Mouse (Mus musculus) forebrain, postnatal 0 days (tissue): ENCODE measurements around the gene Frg2f1. TPM values are rescaled to one million over a fixed set of nuclear protein-coding genes. Genes with fewer than 3 reads are reported as not detected.
A peak's percentile ranks its signal among the peaks of the same experiment; 100 is the strongest.

Experiments used
- ATAC-seq: fragments of 200-750 bp; cut with Nextera tagmentation; 2 replicates; pipeline ENCODE4 v1.8.0; 2017; ENCODE audit warnings: mild to moderate bottlenecking, moderate library complexity
- DNase-seq: peaks from one replicate; pipeline ENCODE4 v3.0.0-alpha.2; 2015
- H3K27ac ChIP-seq: fragments of 300-500 bp; sonication (generic); 2 replicates; pipeline ENCODE4 v1.5.1; 2014; ENCODE audit warnings: low read depth, mild to moderate bottlenecking, antibody characterized with exemption, low read length, moderate library complexity, mixed read lengths
- H3K27me3 ChIP-seq: fragments of 300-500 bp; sonication (generic); 2 replicates; pipeline ENCODE4 v1.6.1; 2014; ENCODE audit warnings: mild to moderate bottlenecking, low read length, mixed read lengths; ENCODE audit not compliant: insufficient read depth
- H3K36me3 ChIP-seq: fragments of 300-500 bp; sonication (generic); 2 replicates; pipeline ENCODE4 v1.6.1; 2014; ENCODE audit warnings: mild to moderate bottlenecking, moderate library complexity; ENCODE audit not compliant: insufficient read depth
- H3K4me1 ChIP-seq: fragments of 300-500 bp; sonication (generic); 2 replicates; pipeline ENCODE4 v1.6.1; 2014; ENCODE audit warnings: antibody characterized with exemption; ENCODE audit not compliant: insufficient read depth
- H3K4me2 ChIP-seq: fragments of 300-500 bp; sonication (generic); 2 replicates; pipeline ENCODE4 v1.6.1; 2014; ENCODE audit warnings: low read depth, mild to moderate bottlenecking, moderate library complexity
- H3K4me3 ChIP-seq: fragments of 300-500 bp; sonication (generic); 2 replicates; pipeline ENCODE4 v1.5.1; 2014; ENCODE audit warnings: low read depth, low read length, mixed read lengths
- H3K9ac ChIP-seq: fragments of 300-500 bp; sonication (generic); 2 replicates; pipeline ENCODE4 v1.6.1; 2014; ENCODE audit warnings: mild to moderate bottlenecking
- H3K9me3 ChIP-seq: fragments of 300-500 bp; sonication (generic); 2 replicates; pipeline ENCODE4 v1.6.1; 2016; ENCODE audit warnings: low read length
- CTCF ChIP-seq: sonication (generic); IDR thresholded peaks from 2 replicates; pipeline ENCODE4 v1.5.1; 2016; ENCODE audit warnings: antibody characterized with exemption, control low read depth, low read depth
- WGBS: fragments of 180-500 bp; shearing (Covaris S2); extraction: QIAGEN DNeasy Blood & Tissue Kit; methylation state at CpG from one replicate; pipeline ENCODE4 v1.1.7; 2014; 5-methylcytosine and 5-hydroxymethylcytosine counted together
- polyA plus RNA-seq: library from polyadenylated mRNA; unstranded; fragments of >200 nt; fragmentation: Nextera tagmentation; extraction: Ambion mirVana; gene quantifications from 2 replicates; pipeline ENCODE4 v1.2.1, GENCODE M21; 2015
- total RNA-seq: library from RNA; depleted of rRNA; stranded (reverse); fragments of >200 nt; gene quantifications from 2 replicates; pipeline ENCODE4 v1.2.3, GENCODE M21; 2014

Gene Frg2f1
- total and polyA plus RNA-seq, 2 experiments from 2014 or later, result 11.3 to 36.5 TPM

DNA sequence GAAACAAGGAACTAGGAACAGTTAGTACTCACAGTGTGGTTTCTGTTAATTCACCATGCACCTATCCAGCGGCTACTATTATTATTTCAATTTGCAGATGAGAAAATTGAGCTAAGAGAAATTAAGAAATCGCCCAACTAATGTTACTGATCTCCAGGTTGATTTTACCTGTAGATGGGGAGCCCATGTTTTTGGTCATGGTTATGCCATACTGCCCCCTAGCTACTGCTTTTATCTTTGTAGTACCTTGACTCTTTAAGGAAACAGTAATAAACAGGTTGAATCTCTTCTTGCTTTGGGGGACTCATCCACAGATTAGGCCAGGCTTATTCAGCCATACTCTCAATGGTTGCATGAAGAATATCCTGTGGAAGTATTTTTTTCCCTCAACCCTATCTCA, 7.5 kb downstream of the Frg2f1 start:
- peak; percentile 47 for TF ChIP-seq CTCF
- 74% methylated on average over 2 of the region's 2 CpGs for WGBS
- DNase-seq, result peak; percentile 14
- Histone ChIP-seq H3K27me3 (no peaks in the 10 kb centered on the region), H3K27ac (no peak overlapping the region), H3K4me3 (no peak overlapping the region), H3K36me3 (no peaks in the 10 kb centered on the region), H3K9ac (no peak overlapping the region), H3K4me1 (no peaks in the 10 kb centered on the region), H3K9me3 (no peaks in the 10 kb centered on the region), H3K4me2 (no peak overlapping the region)
- ATAC-seq, result no peak

- Histone ChIP-seq H3K36me3 (no peaks in the 10 kb centered on the region), H3K4me1 (0 out of 2 replicates have a peak, but pooled peaks cover 6% of the 10 kb centered on the region), H3K4me3 (no peak overlapping the region), H3K27me3 (no peaks in the 10 kb centered on the region), H3K4me2 (no peak overlapping the region), H3K9me3 (no peaks in the 10 kb centered on the region), H3K27ac (no peak overlapping the region), H3K9ac (no peak overlapping the region)
- TF ChIP-seq CTCF, result no peak
- ATAC-seq, result no peak
- no peak for DNase-seq
Observed at GRCm38 (mm10) chr4:119526329-119526845, 12.9 kb downstream of the Frg2f1 start.

DNA sequence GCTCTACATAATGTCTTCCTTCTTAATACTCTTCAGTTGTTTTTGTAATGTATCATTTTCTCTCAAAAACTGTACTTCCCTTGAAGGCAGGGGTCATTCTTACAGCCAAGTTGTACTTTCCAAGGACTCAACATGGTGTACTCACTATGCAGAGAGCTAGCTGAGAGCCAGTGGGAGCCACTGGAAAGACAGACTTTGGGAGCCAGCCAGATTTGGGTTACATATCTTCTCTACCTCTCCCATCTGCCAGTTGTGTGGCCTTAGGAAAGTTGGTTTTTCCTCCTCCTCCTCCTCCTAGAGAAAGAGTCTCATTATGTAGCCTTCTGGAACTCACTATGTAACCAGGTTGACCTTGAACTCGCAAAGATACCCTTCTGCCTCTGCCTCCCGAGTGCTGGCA, 14.9 kb downstream of the Frg2f1 start:
- Histone ChIP-seq H3K36me3 (no peaks in the 10 kb centered on the region), H3K4me2 (no peak overlapping the region), H3K4me3 (no peak overlapping the region), H3K27me3 (no peaks in the 10 kb centered on the region), H3K27ac (peak overlapping the region; percentile 81), H3K4me1 (0 out of 2 replicates have a peak, but pooled peaks cover 6% of the 10 kb centered on the region), H3K9ac (no peak overlapping the region), H3K9me3 (no peaks in the 10 kb centered on the region)
- ATAC-seq, result no peak
- TF ChIP-seq CTCF, result no peak
- 86% methylated on average over 2 of the region's 2 CpGs for WGBS
- no peak for DNase-seq

DNA sequence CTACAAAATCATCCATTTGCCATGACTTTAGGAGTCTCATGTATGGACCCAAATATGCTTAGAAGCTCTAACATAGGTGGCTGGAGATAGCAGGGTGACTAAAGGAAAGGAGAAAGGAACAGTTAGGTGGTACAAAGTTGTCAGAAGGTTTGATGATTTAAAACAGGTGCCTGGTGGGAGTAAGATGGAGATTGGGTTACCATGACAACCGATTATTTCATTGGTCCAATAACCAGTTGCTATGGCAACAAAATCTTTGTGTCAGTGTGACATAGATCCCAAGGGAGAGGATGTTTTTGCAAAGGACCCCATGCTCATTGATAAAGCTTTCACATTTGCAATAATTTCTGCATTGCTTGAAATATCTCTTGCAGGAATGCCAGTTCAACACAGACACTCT, 15.3 kb downstream of the Frg2f1 start:
- Histone ChIP-seq H3K4me3 (no peak overlapping the region), H3K4me1 (0 out of 2 replicates have a peak, but pooled peaks cover 6% of the 10 kb centered on the region), H3K27ac (peak overlapping the region; percentile 81), H3K4me2 (no peak overlapping the region), H3K9ac (no peak overlapping the region), H3K27me3 (no peaks in the 10 kb centered on the region), H3K36me3 (no peaks in the 10 kb centered on the region), H3K9me3 (no peaks in the 10 kb centered on the region)
- peak; percentile 85 for ATAC-seq
- no peak for TF ChIP-seq CTCF
- WGBS, result 84% methylated on average over 1 of the region's 1 CpGs
- peak; percentile 76 for DNase-seq

DNA sequence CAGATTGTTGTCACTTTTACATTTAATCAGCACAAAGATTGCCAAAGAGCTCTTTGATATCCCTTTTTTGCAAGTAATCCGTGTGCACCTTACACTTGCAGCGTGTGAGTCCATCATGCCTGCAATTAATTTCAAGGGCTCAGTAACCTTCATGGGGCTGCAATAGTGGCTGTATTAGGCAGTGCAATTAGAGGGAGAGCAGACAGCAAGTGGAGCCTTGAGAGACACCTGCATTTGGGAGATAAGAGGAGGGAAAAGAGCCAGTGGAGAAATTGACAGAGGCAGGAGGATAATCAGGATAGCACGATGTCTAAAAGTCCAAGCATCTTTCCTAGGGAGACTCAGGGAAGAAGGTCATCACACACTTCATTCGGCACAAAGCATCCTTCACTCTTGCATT, 15.8 kb downstream of the Frg2f1 start:
- H3K4me3 ChIP-seq, result no peak overlapping the region
- DNase-seq, result peak; percentile 7
- no peak for TF ChIP-seq CTCF
- WGBS, result 64% methylated on average over 4 of the region's 4 CpGs
- ATAC-seq, result peak; percentile 50; the same call in 1 of the 2 replicates
- H3K27me3 ChIP-seq, result no peaks in the 10 kb centered on the region
- H3K9ac ChIP-seq, result no peak overlapping the region
- no peaks in the 10 kb centered on the region for H3K36me3 ChIP-seq
- H3K9me3 ChIP-seq, result no peaks in the 10 kb centered on the region
- H3K27ac ChIP-seq, result peak overlapping the region; percentile 81
- H3K4me1 ChIP-seq, result 0 out of 2 replicates have a peak, but pooled peaks cover 6% of the 10 kb centered on the region
- no peak overlapping the region for H3K4me2 ChIP-seq

GRCm38 (mm10) chr4:119512731-119513141, 26.6 kb downstream of the Frg2f1 start:
- no peaks in the 10 kb centered on the region for H3K36me3 ChIP-seq
- TF ChIP-seq CTCF, result no peak
- no peak overlapping the region for H3K27ac ChIP-seq
- H3K4me1 ChIP-seq, result no peaks in the 10 kb centered on the region
- no peak for ATAC-seq
- no peak overlapping the region for H3K4me2 ChIP-seq
- no peak overlapping the region for H3K9ac ChIP-seq
- no peaks in the 10 kb centered on the region for H3K27me3 ChIP-seq
- 68% methylated on average over 3 of the region's 3 CpGs for WGBS
- no peak for DNase-seq
- no peak overlapping the region for H3K4me3 ChIP-seq
- no peaks in the 10 kb centered on the region for H3K9me3 ChIP-seq

DNA sequence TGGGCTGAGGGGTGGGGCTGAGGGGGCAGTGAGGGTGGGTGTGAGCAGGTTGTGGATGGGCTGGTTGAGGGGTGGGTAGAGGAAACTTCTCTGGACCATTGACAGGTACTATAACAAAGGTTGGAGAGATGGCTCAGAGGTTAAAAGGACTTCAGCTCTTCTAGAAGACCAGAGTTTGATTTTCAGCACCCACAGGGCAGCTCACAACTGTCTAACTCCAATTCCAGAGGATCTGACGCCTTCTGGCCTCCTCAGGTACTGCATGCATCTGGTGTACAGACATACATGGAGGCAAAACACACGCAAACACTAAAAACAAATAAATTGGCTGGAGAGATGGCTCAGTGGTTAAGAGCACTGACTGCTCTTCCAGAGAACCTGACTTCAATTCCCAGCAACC, 27.7 kb downstream of the Frg2f1 start:
- WGBS, result 71% methylated on average over 2 of the region's 2 CpGs
- H3K27ac ChIP-seq, result no peak overlapping the region
- no peaks in the 10 kb centered on the region for H3K27me3 ChIP-seq
- H3K4me3 ChIP-seq, result no peak overlapping the region
- H3K9me3 ChIP-seq, result no peaks in the 10 kb centered on the region
- no peaks in the 10 kb centered on the region for H3K4me1 ChIP-seq
- no peak overlapping the region for H3K4me2 ChIP-seq
- ATAC-seq (no peak), DNase-seq (no peak)
- H3K9ac ChIP-seq, result no peak overlapping the region
- no peaks in the 10 kb centered on the region for H3K36me3 ChIP-seq
- TF ChIP-seq CTCF, result no peak
